Mouse (Mus musculus): ENCODE measurements around the gene Scube3.
"Not testable (repeated sequence)": the region's sequence is repeated elsewhere in the genome, so short reads cannot be mapped to it uniquely, and the experiment has no call there.

The Scube3 gene

GRCm38 (mm10) chr17:28217721-28218649 is 76.0 kb downstream of the Scube3 start:
- peak; percentile 49 for DNase-seq (ENCODE audit: low read depth, low spot score)

DNA sequence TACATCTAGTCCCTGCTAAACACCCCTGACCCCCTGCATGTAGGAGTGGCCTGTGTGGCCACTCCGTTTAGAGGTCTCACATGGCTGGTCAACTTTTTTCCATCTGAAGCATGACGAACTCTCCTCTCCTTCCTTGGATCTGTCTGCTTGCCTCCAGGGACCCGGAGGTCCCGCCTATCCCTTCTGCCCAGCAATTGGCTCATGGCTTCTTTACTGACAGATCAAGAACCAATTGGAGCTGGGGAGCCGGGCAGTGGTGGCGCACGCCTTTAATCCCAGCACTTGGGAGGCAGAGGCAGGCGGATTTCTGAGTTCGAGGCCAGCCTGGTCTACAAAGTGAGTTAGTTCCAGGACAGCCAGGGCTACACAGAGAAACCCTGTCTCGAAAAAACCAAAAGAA is 80.5 kb downstream of the Scube3 start:
- not testable (repeated sequence) for DNase-seq (ENCODE audit: low read depth, low spot score)

DNA sequence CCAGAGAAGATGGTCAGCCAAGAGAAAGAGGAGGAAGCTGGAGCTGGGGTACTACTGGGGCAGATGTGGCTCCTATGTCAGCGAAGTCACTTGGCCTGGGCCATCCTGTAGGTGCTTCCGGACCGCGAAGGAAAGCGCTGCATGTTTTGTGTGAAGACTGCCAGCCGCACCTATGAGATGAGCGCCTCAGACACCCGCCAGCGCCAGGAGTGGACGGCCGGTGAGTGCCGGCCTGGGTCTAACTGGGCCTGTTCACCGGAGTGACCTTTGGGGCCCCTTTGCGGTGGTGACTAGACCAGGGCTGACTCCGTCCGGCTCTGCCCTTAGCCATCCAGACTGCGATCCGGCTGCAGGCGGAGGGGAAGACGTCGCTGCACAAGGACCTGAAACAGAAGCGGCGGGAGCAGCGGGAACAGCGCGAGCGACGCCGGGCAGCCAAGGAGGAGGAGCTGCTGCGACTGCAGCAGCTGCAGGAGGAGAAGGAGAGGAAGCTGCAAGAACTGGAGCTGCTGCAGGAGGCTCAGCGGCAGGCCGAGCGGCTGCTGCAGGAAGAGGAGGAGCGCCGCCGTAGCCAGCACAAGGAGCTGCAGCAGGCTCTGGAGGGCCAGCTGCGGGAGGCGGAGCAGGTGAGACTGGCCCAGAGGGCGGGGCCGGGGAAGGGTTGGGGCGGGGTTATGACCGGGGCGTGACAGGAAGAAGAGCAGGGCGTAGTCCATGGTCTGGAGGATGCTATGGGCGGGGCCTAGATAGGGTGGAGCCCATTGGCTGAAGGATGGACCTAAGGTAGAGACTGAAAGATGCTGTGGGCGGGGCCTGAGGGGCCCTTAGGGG is 81.8 kb downstream of the Scube3 start:
- DNase-seq (ENCODE audit: low read depth, low spot score), result peak; percentile 83

All from forelimb bud, embryonic 11.5 days (tissue).